Mouse (Mus musculus): ENCODE results near the gene Csk. TPM values are rescaled to one million over a fixed set of nuclear protein-coding genes. Genes with fewer than 3 reads are reported as not detected.

Gene Csk
- polyA plus RNA-seq, 1 experiment from 2014 or later = 25.9 TPM

GRCm38 (mm10) chr9:57613975-57614374, 39.5 kb downstream of the Csk start:
- no peaks in the 10 kb centered on the region for H3K36me3 ChIP-seq
- ATAC-seq (ENCODE audit: borderline replicate concordance, extremely low read depth, low FRiP score, low TSS enrichment) = no peak
- no peak overlapping the region for H3K27ac ChIP-seq
- H3K9ac ChIP-seq = no peak overlapping the region
- 61% methylated on average over 7 of the region's 7 CpGs for WGBS
- H3K4me1 ChIP-seq = no peaks in the 10 kb centered on the region
- H3K9me3 ChIP-seq = no peaks in the 10 kb centered on the region
- no peak overlapping the region for H3K4me3 ChIP-seq
- H3K4me2 ChIP-seq = no peak overlapping the region
- no peaks in the 10 kb centered on the region for H3K27me3 ChIP-seq

DNA sequence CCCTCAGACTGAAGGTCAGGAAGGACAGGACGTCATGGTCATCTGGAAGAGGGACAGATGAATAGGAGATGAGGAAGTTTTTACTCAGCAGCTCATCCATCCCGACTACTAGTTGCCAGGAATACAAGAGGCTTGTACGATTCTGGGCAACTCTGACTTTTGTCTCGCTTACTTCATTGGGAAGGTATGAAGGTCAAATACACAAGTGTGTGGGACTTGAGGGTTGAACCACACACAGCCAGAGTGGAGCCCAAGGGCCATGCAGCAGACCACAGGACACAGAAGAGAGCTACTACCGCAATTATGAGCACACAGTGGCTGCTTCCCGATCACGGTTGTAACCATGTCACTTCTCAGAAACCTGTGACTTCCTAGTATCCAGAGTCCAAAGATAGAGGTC, 40.8 kb downstream of the Csk start:
- Histone ChIP-seq H3K4me3 (no peak overlapping the region), H3K4me1 (no peaks in the 10 kb centered on the region), H3K36me3 (no peaks in the 10 kb centered on the region), H3K9ac (no peak overlapping the region), H3K27me3 (no peaks in the 10 kb centered on the region), H3K27ac (no peak overlapping the region), H3K9me3 (no peaks in the 10 kb centered on the region), H3K4me2 (no peak overlapping the region)
- no peak for ATAC-seq (ENCODE audit: borderline replicate concordance, extremely low read depth, low FRiP score, low TSS enrichment)
- 57% methylated on average over 7 of the region's 7 CpGs for WGBS

GRCm38 (mm10) chr9:57610359-57610826, 43.0 kb downstream of the Csk start:
- Histone ChIP-seq H3K4me1 (no peaks in the 10 kb centered on the region), H3K4me3 (no peak overlapping the region), H3K27ac (no peak overlapping the region), H3K9me3 (no peaks in the 10 kb centered on the region), H3K9ac (no peak overlapping the region), H3K4me2 (no peak overlapping the region), H3K36me3 (no peaks in the 10 kb centered on the region), H3K27me3 (peaks cover 13% of the 10 kb centered on the region; the same call in 1 of the 2 replicates)
- WGBS = 47% methylated on average over 3 of the region's 3 CpGs
- no peak for ATAC-seq (ENCODE audit: borderline replicate concordance, extremely low read depth, low FRiP score, low TSS enrichment)

DNA sequence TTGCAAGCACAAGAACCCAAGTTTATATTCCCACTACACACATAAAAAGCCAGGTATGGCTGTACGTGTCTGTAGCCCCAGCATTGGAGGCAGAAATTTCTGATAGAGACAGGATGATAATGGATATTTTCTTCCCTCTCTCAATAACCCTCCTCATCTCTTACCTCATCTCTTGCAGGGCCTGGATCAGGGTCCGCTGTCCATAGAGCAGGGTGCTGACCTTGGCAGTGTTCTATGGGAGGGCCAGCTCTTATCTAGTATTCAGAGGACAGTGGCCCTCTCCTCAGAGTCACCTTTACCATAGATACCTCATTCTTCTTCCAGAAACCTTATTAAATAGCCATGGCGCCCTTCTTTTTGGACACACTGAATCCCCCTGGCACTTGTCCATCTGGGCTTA, 43.6 kb downstream of the Csk start:
- no peak overlapping the region for H3K27ac ChIP-seq
- no peak overlapping the region for H3K4me3 ChIP-seq
- no peaks in the 10 kb centered on the region for H3K36me3 ChIP-seq
- H3K9me3 ChIP-seq = no peaks in the 10 kb centered on the region
- no peak overlapping the region for H3K4me2 ChIP-seq
- H3K4me1 ChIP-seq = no peaks in the 10 kb centered on the region
- H3K27me3 ChIP-seq = peaks cover 13% of the 10 kb centered on the region; the same call in 1 of the 2 replicates
- no peak overlapping the region for H3K9ac ChIP-seq
- 35% methylated on average over 3 of the region's 3 CpGs for WGBS
- ATAC-seq (ENCODE audit: borderline replicate concordance, extremely low read depth, low FRiP score, low TSS enrichment) = no peak

DNA sequence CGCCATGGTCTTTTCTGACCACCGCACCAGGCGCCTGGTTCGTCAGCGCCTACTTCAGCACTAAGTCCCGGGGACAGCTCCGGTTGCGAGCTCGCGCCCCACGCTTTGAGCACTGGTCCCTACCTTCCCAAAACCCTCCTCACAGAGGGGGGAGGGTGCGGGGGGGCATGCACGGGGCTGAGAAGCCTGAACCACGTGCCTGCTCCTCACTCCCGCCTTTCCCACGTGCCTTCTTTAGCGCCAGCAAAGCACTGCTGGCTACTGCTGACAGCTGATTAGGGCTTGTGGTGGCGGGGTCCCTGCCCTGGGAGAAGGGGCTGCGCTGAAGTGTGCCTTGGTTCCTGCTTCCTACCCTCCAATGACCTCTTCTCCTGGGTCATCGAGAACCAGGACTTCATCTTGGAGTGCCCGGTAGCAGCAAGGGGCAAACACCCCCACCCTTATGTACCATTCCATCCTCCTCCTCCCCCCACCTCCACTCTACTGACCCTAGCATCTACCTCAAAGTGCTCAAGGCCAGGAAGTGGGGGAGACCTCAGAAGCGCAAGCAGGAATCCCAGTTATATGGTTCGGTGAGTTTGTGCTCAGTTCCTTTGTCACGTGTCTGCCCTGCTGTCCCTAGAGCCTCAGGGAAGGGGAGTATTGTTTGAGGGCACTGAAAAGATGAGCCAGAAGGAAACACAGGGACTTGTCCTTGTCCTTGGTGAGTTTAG, 47.1 kb downstream of the Csk start, which contains the start of gene Cplx3:
Gene Cplx3 (minus strand): TSS at position 143 of the 713 bp plus-strand sequence.
- Histone ChIP-seq H3K4me1 (no peaks in the 10 kb centered on the region), H3K4me2 (no peak within 1 kb of the TSS), H3K27me3 (peaks cover 13% of the 10 kb centered on the region; the same call in 1 of the 2 replicates), H3K9ac (no peak within 1 kb of the TSS), H3K27ac (no peak within 1 kb of the TSS), H3K9me3 (no peaks in the 10 kb centered on the region), H3K4me3 (no peak within 1 kb of the TSS), H3K36me3 (no peaks in the 10 kb centered on the region)
- no peak for ATAC-seq (ENCODE audit: borderline replicate concordance, extremely low read depth, low FRiP score, low TSS enrichment)
- 8% methylated on average over 24 of the region's 24 CpGs for WGBS

DNA sequence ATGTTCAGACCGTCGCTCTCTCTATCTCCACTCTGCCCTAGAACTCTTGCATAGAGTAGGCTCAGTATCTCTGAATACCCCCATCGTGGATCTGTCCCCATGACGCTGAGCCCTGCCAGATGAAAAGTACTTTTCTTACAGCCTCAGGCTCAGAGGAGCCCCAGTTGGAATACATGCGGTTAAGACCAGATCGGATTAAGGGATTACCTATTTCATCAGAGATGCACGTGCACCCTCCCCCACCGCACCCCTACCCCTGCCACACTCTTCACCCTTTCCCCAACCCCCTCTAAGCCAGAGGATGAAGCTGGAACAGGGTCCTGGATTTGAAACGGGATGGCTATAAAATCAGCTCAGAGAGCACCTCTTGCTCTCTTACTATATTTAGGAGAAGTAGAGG, 47.9 kb downstream of the Csk start:
- Histone ChIP-seq H3K4me3 (no peak overlapping the region), H3K9me3 (no peaks in the 10 kb centered on the region), H3K4me2 (no peak overlapping the region), H3K4me1 (peaks cover 6% of the 10 kb centered on the region), H3K36me3 (no peaks in the 10 kb centered on the region), H3K27ac (no peak overlapping the region), H3K9ac (no peak overlapping the region), H3K27me3 (peaks cover 13% of the 10 kb centered on the region; the same call in 1 of the 2 replicates)
- no peak for ATAC-seq (ENCODE audit: borderline replicate concordance, extremely low read depth, low FRiP score, low TSS enrichment)
- WGBS = 15% methylated on average over 9 of the region's 9 CpGs

GRCm38 (mm10) chr9:57604875-57605274, 48.6 kb downstream of the Csk start:
- H3K27me3 ChIP-seq = peaks cover 13% of the 10 kb centered on the region; the same call in 1 of the 2 replicates
- ATAC-seq (ENCODE audit: borderline replicate concordance, extremely low read depth, low FRiP score, low TSS enrichment) = no peak
- H3K9me3 ChIP-seq = no peaks in the 10 kb centered on the region
- H3K36me3 ChIP-seq = no peaks in the 10 kb centered on the region
- WGBS = 65% methylated on average over 4 of the region's 4 CpGs
- no peak overlapping the region for H3K27ac ChIP-seq
- H3K9ac ChIP-seq = no peak overlapping the region
- H3K4me1 ChIP-seq = peaks cover 7% of the 10 kb centered on the region
- H3K4me2 ChIP-seq = no peak overlapping the region
- no peak overlapping the region for H3K4me3 ChIP-seq

- Histone ChIP-seq H3K9me3 (no peaks in the 10 kb centered on the region), H3K36me3 (no peaks in the 10 kb centered on the region), H3K9ac (no peak overlapping the region), H3K27ac (no peak overlapping the region), H3K4me3 (no peak overlapping the region), H3K4me1 (peaks cover 7% of the 10 kb centered on the region), H3K27me3 (peaks cover 13% of the 10 kb centered on the region; the same call in 1 of the 2 replicates), H3K4me2 (no peak overlapping the region)
- no peak for ATAC-seq (ENCODE audit: borderline replicate concordance, extremely low read depth, low FRiP score, low TSS enrichment)
- 37% methylated on average over 8 of the region's 8 CpGs for WGBS
Observed at GRCm38 (mm10) chr9:57602098-57602497, 51.3 kb downstream of the Csk start.

GRCm38 (mm10) chr9:57601353-57601706, 52.1 kb downstream of the Csk start:
- Histone ChIP-seq H3K9ac (no peak overlapping the region), H3K9me3 (no peaks in the 10 kb centered on the region), H3K36me3 (no peaks in the 10 kb centered on the region), H3K4me1 (peaks cover 7% of the 10 kb centered on the region), H3K27ac (no peak overlapping the region), H3K4me2 (no peak overlapping the region), H3K4me3 (no peak overlapping the region), H3K27me3 (peaks cover 8% of the 10 kb centered on the region; the same call in 1 of the 2 replicates)
- no peak for ATAC-seq (ENCODE audit: borderline replicate concordance, extremely low read depth, low FRiP score, low TSS enrichment)
- WGBS = 13% methylated on average over 2 of the region's 2 CpGs

GRCm38 (mm10) chr9:57600620-57601352, 52.6 kb downstream of the Csk start:
- H3K9me3 ChIP-seq = no peaks in the 10 kb centered on the region
- ATAC-seq (ENCODE audit: borderline replicate concordance, extremely low read depth, low FRiP score, low TSS enrichment) = peak; percentile 31; the same call in 1 of the 2 replicates
- H3K4me1 ChIP-seq = peaks cover 7% of the 10 kb centered on the region
- no peak overlapping the region for H3K27ac ChIP-seq
- WGBS = 2% methylated on average over 3 of the region's 3 CpGs
- H3K4me2 ChIP-seq = no peak overlapping the region
- H3K27me3 ChIP-seq = peaks cover 3% of the 10 kb centered on the region; the same call in 1 of the 2 replicates
- no peaks in the 10 kb centered on the region for H3K36me3 ChIP-seq
- no peak overlapping the region for H3K9ac ChIP-seq
- no peak overlapping the region for H3K4me3 ChIP-seq

DNA sequence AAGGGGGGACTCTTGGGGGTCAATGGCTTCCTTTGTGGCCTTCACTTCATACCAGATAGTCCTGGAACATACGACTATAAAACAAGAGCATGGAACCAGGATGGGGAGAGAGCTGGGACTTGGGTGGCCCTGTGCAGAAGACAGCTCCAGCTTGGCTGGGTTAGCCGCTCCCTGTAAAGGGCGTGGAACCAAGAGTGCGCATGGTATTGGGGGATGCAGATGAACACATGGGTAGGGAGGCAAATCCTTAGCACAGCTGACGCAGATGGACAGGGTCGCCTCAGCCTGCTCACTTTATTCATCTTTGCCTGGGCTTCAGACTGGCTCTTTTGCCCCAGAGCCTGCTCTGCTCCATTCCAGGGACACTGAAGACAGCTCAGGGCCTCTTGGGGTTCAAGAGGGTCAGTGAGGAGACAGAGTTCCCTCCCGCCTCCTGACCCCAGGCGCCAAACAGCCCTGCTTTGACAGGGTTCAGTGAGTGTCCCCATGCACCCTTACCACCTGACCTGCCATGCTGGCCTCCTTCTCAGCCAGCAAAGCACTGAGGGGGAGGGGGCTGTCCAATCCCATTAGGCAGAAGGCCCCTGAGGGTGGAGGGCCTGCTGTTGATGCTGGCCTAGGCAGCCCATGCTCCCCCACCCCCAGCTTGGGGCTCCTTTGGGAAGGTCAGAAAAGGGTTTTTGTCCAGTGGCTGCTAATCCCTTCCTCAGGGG, 54.4 kb downstream of the Csk start:
- H3K4me2 ChIP-seq = no peak overlapping the region
- no peak overlapping the region for H3K9ac ChIP-seq
- H3K27ac ChIP-seq = no peak overlapping the region
- 56% methylated on average over 8 of the region's 8 CpGs for WGBS
- peaks cover 9% of the 10 kb centered on the region; the same call in 1 of the 2 replicates for H3K36me3 ChIP-seq
- H3K4me3 ChIP-seq = no peak overlapping the region
- no peak for ATAC-seq (ENCODE audit: borderline replicate concordance, extremely low read depth, low FRiP score, low TSS enrichment)
- H3K27me3 ChIP-seq = no peaks in the 10 kb centered on the region
- no peaks in the 10 kb centered on the region for H3K9me3 ChIP-seq
- H3K4me1 ChIP-seq = peaks cover 7% of the 10 kb centered on the region

Measured in lung, embryonic 15.5 days (tissue).